Mouse (Mus musculus): ENCODE data around the gene Ptpn13. TPM values are rescaled to one million over a fixed set of nuclear protein-coding genes. Genes with fewer than 3 reads are reported as not detected.

The Ptpn13 gene
- total RNA-seq, 2 experiments from 2014 or later = 7.6 to 8.2 TPM

- intact Hi-C loops (cut with DNase I) = no loop called here
Observed at GRCm38 (mm10) chr5:103610148-103610547, 185.2 kb downstream of the Ptpn13 start.

GRCm38 (mm10) chr5:103610856-103611472 lies 186.0 kb downstream of the Ptpn13 start:
- intact Hi-C loops (cut with DNase I) = no loop called here

More at GRCm38 (mm10) chr5:103610148-103610547, 185.2 kb downstream of the Ptpn13 start:
- no peak for DNase-seq (ENCODE audit: extremely low spot score in 1 of 2, low spot score in 2 of 2)

DNA sequence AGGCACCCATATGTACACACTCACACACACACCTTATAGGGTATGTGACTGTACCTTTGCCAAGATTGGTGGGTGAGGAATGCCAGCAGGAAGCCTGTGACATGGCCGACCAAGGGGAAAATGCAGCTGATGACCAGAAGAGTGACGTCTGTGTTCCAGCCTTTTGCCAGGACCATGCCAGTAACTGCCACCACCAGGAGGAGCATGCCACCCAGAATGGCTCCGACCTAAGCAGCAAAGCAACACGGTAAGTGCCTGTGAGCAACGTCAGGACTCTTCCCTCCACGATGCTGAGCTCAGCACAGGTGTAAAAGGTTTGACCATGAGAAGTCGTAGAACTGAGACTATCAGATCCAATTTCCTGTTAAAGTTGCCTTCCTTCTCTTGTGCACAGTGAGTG lies 187.3 kb downstream of the Ptpn13 start:
- intact Hi-C loops (cut with DNase I) = no loop called here

More at GRCm38 (mm10) chr5:103610856-103611472, 186.0 kb downstream of the Ptpn13 start:
- no peak for DNase-seq (ENCODE audit: extremely low spot score in 1 of 2, low spot score in 2 of 2)

GRCm38 (mm10) chr5:103614356-103614755 lies 189.4 kb downstream of the Ptpn13 start:
- intact Hi-C loops (cut with DNase I) = no loop called here
- no peak for DNase-seq (ENCODE audit: extremely low spot score in 1 of 2, low spot score in 2 of 2)

More for the DNA sequence above, 187.3 kb downstream of the Ptpn13 start:
- no peak for DNase-seq (ENCODE audit: extremely low spot score in 1 of 2, low spot score in 2 of 2)

- intact Hi-C loops (cut with DNase I) = no loop called here
Observed at GRCm38 (mm10) chr5:103617191-103617590, 192.2 kb downstream of the Ptpn13 start.

GRCm38 (mm10) chr5:103620301-103620973 lies 195.4 kb downstream of the Ptpn13 start:
- intact Hi-C loops (cut with DNase I) = no loop called here
- no peak for DNase-seq (ENCODE audit: extremely low spot score in 1 of 2, low spot score in 2 of 2)

More at GRCm38 (mm10) chr5:103617191-103617590, 192.2 kb downstream of the Ptpn13 start:
- no peak for DNase-seq (ENCODE audit: extremely low spot score in 1 of 2, low spot score in 2 of 2)

DNA sequence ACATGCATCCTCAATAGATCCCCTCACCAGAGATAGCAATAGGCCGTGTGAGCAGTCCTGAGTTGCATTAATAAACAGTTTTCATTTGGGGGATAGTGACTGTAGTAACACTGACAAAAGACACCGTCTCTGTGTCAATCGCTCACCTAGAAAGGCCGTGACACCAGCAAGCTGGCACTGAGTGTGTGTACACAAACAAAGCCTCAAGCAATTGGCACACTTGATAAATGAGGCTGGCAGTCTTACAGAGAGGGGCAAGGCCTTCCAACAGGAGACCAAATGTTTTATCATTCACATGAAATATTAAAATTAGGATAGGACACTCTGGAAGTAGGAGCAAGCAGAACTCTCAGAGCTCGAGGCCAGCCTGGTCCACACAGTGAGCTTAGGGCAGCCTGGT lies 197.3 kb downstream of the Ptpn13 start:
- intact Hi-C loops (cut with DNase I) = no loop called here
- DNase-seq (ENCODE audit: extremely low spot score in 1 of 2, low spot score in 2 of 2) = no peak

DNA sequence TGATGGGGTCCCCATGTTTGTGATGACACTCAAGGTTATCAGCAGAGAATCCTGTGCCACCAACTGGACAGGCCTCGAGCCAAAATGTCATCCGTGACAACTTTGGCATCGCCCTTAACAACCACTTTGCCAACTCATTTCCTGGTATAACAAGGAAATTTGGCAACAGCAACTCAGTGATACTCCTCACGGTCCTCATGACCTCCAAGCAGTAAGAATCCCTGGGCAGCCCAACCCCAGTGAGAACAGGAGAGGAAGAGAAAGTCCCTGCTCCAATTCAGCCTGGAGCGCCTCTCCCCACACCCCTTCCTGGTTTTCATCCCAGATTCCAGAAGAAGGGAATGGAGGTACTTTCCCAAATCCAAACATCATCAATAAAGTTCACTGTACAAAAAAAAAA lies 199.8 kb downstream of the Ptpn13 start:
- intact Hi-C loops (cut with DNase I) = no loop called here
- no peak for DNase-seq (ENCODE audit: extremely low spot score in 1 of 2, low spot score in 2 of 2)

- intact Hi-C loops (cut with DNase I) = no loop called here
- no peak for DNase-seq (ENCODE audit: extremely low spot score in 1 of 2, low spot score in 2 of 2)
Observed at GRCm38 (mm10) chr5:103628499-103628898, 203.5 kb downstream of the Ptpn13 start.

GRCm38 (mm10) chr5:103629111-103629764 lies 204.2 kb downstream of the Ptpn13 start, which contains the start of gene Slc10a6:
Gene Slc10a6 (minus strand): TSS chr5:103629403.
- intact Hi-C loops (cut with DNase I) = no loop called here
- DNase-seq (ENCODE audit: extremely low spot score in 1 of 2, low spot score in 2 of 2) = peak; percentile 72 to 73

- DNase-seq (ENCODE audit: extremely low spot score in 1 of 2, low spot score in 2 of 2) = no peak
- intact Hi-C loops (cut with DNase I) = no loop called here
Observed at GRCm38 (mm10) chr5:103629854-103630580, 205.0 kb downstream of the Ptpn13 start.

DNA sequence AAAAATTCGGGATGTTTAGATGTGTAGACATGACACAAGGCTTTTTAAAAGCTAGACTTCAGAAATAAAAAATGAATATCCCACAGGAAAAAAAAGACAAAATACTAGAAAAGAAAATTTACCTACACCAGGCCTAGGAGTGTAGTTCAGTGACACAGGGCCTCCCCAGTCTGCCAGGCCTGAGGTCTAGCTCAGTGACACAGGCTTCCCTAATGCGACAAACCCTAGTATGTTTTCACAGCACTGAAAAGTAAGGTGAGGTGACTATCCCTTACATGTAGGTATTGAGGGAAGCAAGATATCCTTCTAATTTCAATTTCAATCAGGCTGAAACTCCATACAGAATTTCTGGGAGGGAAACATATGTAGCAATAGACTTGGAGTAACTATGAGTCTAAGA lies 212.2 kb downstream of the Ptpn13 start:
- intact Hi-C loops (cut with DNase I) = no loop called here
- DNase-seq (ENCODE audit: extremely low spot score in 1 of 2, low spot score in 2 of 2) = no peak

DNA sequence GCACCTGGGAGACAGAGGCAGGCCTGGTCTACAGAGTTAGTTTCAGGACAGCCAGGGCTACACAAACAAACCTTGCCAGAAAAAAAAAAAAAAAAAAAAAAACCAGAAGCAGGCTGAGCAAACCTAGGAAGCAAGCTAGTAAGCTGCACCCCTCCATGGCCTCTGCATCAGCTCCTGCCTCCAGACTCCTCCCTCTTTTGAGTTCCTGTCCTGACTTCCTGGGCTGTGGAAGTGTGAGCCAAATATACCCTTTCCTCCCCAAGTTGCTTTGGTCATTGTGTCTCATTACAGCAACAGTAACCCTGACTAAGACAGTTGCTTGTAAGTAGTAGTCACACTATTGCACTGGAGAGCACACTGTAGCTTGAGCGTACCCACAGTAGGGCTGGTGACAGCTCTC lies 219.2 kb downstream of the Ptpn13 start:
- DNase-seq (ENCODE audit: extremely low spot score in 1 of 2, low spot score in 2 of 2) = no peak
- intact Hi-C loops (cut with DNase I) = no loop called here

GRCm38 (mm10) chr5:103647320-103647719 lies 222.3 kb downstream of the Ptpn13 start:
- intact Hi-C loops (cut with DNase I) = no loop called here
- no peak for DNase-seq (ENCODE audit: extremely low spot score in 1 of 2, low spot score in 2 of 2)

Other genes starting within 250 kb of the Ptpn13 start
- gene Mapk10, start 213.9 kb upstream of the Ptpn13 start, total RNA-seq (2021) = 100 to 1,000 TPM; 302 to 323 TPM
- gene Slc10a6, start 204.2 kb downstream of the Ptpn13 start, total RNA-seq (2021) = under 1 TPM in 1 of 2 experiments, not detected in 1; 0.15 TPM
- not detected for gene 1700016H13Rik, start 230.8 kb downstream of the Ptpn13 start, total RNA-seq (2021)

Measured in left cerebral cortex, postnatal 10 days (tissue).